Mouse (Mus musculus) brain, adult 2 months (tissue): Measurements from ENCODE around the gene Bglap3.
"Not testable (repeated sequence)": the region's sequence is repeated elsewhere in the genome, so short reads cannot be mapped to it uniquely, and the experiment has no call there.

ENCODE experiments used
- DNase-seq: peaks from one replicate; pipeline ENCODE4 v3.0.0; 2011; ENCODE audit warnings: low read depth, low spot score

Gene Bglap3

GRCm38 (mm10) chr3:88372643-88373042, at the start of gene Bglap3:
Gene Bglap3 (minus strand): TSS chr3:88372743.
- not testable (repeated sequence) for DNase-seq

- peak; percentile 77 for DNase-seq
These were observed 49.6 kb upstream of the Bglap3 start for GRCm38 (mm10) chr3:88422020-88422720.

GRCm38 (mm10) chr3:88420771-88421170, 48.2 kb upstream of the Bglap3 start:
- DNase-seq = no peak

GRCm38 (mm10) chr3:88418016-88418415, 45.5 kb upstream of the Bglap3 start:
- DNase-seq = no peak

GRCm38 (mm10) chr3:88415668-88416067, 43.1 kb upstream of the Bglap3 start:
- no peak for DNase-seq

GRCm38 (mm10) chr3:88412636-88413035, 40.1 kb upstream of the Bglap3 start:
- DNase-seq = no peak

GRCm38 (mm10) chr3:88411681-88412080, 39.1 kb upstream of the Bglap3 start:
- DNase-seq = no peak

- no peak for DNase-seq
These were observed 38.1 kb upstream of the Bglap3 start for GRCm38 (mm10) chr3:88410645-88411031.

- DNase-seq = peak; percentile 95
These were observed 37.5 kb upstream of the Bglap3 start, which contains the start of gene Pmf1 for GRCm38 (mm10) chr3:88409741-88410644. Gene Pmf1 (minus strand): TSS chr3:88410331.

- DNase-seq = no peak
These were observed 36.4 kb upstream of the Bglap3 start for GRCm38 (mm10) chr3:88408953-88409352.

GRCm38 (mm10) chr3:88407529-88407928, 35.0 kb upstream of the Bglap3 start:
- no peak for DNase-seq

GRCm38 (mm10) chr3:88407090-88407489, 34.5 kb upstream of the Bglap3 start:
- peak; percentile 96 for DNase-seq

- DNase-seq = no peak
These were observed 31.1 kb upstream of the Bglap3 start for GRCm38 (mm10) chr3:88403522-88404230.

GRCm38 (mm10) chr3:88398666-88399065, 26.1 kb upstream of the Bglap3 start:
- peak; percentile 93 for DNase-seq

- DNase-seq = no peak
These were observed 23.2 kb upstream of the Bglap3 start for GRCm38 (mm10) chr3:88395742-88396141.

- DNase-seq = no peak
These were observed 22.7 kb upstream of the Bglap3 start for GRCm38 (mm10) chr3:88395288-88395687.

GRCm38 (mm10) chr3:88393776-88394375, 21.3 kb upstream of the Bglap3 start:
- DNase-seq = peak; percentile 71

- DNase-seq = no peak
These were observed 11.8 kb upstream of the Bglap3 start, which contains the start of gene Bglap for GRCm38 (mm10) chr3:88384364-88384763. Gene Bglap (minus strand): TSS chr3:88384464.

- not testable (repeated sequence) for DNase-seq
These were observed 9.8 kb upstream of the Bglap3 start for GRCm38 (mm10) chr3:88382383-88382782.

- peak; percentile 59 for DNase-seq
These were observed 9.1 kb upstream of the Bglap3 start for GRCm38 (mm10) chr3:88381389-88382315.
